Mouse (Mus musculus) Muller cell, postnatal 12 days (primary cell): Measurements from ENCODE around the gene Tasp1.
"Not testable (repeated sequence)": the region's sequence is repeated elsewhere in the genome, so short reads cannot be mapped to it uniquely, and the experiment has no call there.

Source experiments
- DNase-seq: peaks from one replicate; pipeline ENCODE4 v3.0.0-alpha.2; 2015; ENCODE audit errors: inconsistent ontology term

Gene Tasp1

DNA sequence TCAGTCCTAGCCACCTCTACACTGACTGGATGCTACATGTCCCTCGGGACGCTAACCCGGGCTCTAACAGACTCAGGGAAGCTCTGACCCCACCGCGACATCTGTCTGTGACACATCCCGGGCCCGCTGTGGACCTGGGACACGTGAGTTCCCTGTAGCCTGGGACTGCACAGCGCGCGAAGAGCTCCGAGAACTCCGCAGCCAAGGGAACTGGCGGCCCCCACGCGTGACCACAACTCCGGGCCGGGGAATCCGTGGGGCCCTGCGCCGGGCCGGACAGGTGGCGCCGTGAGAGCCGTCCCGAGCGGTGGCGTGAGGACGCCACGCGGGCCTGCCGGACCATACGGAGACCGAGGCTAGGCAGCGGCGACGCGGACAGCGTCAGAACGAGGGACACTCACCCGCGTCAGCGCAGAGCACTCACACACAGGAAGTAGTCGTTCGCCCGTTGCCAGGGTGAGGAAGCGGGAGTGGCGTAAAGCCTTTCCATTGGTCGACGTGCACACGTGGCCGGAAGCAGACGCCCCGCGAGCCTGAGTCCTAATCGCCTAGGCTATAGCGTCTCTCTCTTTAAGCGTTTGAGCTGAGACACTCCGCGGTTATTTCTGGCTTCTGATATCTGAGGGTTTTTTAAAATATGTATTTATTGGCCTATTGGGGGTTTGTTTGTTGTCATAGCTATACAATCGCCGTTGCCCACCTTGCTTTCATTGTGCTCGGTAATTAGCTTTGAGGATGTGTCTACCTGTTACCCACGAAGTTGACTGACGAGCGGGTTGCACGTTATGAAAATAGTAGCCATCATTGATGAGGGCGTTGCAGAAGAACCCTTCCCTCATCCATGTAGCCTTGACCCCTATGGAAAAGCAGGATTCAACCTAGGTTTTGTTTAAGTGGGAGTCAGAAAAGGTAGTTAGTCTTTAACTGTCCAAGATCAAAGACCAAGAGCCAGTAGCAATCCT is at the start of gene Tasp1:
TSS of gene Tasp1 (minus strand) at position 453 of the 962 bp plus-strand sequence.
- peak; percentile 93 for DNase-seq

DNA sequence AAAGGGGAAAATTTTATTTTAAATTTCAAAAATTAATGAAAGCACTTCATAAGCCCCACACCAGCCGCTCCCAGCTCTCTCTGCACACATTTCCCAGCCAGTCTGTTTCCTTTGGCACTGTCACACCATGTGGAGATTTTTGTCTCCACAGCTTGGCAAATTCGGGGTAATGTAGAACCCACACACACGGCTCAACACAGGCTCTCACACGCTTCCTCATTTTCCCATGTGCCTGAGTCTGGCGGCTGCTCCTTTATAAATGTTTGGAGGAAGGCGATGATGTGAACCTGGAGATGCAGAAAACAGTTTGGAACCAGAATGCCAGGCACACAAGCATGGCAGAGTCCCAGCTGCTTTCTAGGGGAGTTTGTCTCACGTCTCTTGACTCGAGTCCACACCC is 47.2 kb upstream of the Tasp1 start:
- no peak for DNase-seq

DNA sequence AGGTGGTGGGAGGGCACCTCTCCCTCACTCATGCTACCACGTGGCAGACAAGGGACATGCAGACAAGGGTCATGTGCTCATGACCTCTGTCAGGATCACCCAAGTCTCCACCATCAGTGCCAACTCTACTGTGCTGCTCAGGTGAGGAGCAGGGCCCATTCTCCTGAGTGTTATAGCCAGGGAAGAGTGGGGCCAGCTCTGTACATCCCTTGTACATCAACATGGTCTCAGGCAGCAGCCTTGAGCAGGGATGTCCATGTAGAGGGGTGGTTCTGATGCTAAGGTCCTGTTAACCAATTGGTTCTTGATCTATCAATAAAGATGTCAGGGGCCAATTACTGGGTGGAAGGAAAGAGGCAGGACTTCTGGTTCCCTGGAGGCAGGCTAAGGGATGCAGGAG is 42.3 kb upstream of the Tasp1 start:
- DNase-seq, result no peak

GRCm38 (mm10) chr2:140107641-140108040 is 41.0 kb upstream of the Tasp1 start:
- peak; percentile 42 for DNase-seq

- peak; percentile 26 for DNase-seq
Observed at GRCm38 (mm10) chr2:140104951-140105350, 38.3 kb upstream of the Tasp1 start.

GRCm38 (mm10) chr2:140100551-140101474 is 34.2 kb upstream of the Tasp1 start:
- DNase-seq, result peak; percentile 94

GRCm38 (mm10) chr2:140099971-140100370 is 33.4 kb upstream of the Tasp1 start:
- DNase-seq, result peak; percentile 35

DNA sequence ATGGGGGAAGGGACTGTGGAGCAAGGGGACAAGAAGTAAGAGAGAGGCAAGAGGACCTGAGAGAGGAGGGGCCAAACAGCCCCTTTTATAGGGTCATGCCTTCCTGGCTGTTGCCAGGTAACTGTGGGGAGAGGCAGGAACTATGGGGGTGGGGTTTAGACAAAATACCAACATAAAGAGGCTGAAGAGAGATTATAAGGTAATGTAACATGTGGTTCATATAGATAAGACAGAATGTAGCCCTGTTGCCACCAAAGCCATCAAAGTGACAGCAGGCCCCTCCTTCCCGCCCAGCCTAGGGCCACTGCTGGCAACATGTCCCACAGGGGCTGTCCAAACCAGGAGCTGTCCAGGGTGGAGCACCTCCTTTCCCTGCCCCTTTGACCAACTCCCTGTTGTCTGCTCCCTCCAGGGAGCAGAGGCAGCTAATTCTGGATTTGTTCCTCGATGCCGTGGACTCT is 30.6 kb upstream of the Tasp1 start:
- no peak for DNase-seq

DNA sequence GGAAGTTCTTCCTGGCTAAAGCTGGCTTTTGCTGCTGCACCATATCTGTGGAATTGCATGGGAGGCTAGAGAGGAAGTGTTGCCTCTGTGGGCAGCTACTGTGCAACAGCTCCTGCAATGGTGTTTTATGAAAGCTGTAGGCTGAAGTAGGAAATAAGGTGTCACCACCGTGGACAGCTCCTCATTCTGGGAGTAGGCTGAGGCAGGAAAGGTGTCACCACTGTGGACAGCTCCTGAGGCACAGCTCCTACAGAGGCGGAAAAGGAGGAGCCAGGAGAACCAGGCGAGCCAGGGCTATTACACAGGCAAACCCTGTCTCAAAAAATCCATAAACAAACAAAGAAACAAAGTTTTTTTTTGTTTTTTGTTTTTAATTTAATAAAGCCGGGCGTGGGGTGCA is 29.4 kb upstream of the Tasp1 start:
- DNase-seq, result no peak

GRCm38 (mm10) chr2:140093433-140093832 is 26.8 kb upstream of the Tasp1 start:
- peak; percentile 36 for DNase-seq

DNA sequence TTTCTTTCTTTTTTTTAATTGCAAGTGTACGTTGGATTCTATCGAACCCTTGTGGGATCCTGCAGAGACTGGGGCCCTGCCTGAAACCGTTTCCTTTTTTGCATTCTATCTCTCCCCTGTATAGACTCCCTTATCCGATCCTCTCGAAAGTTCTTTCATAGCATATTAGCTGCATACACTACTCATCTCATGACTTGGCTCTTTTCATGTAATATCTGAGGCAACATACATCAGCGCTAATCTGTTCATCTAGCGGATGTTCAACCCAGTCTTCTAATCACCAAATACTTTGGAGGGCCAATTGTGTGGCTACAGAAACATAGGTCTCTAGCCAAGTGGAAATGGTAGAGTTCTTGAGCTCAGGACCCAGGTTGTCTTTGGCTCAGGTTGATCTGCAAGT is 17.6 kb upstream of the Tasp1 start:
- no peak for DNase-seq

DNA sequence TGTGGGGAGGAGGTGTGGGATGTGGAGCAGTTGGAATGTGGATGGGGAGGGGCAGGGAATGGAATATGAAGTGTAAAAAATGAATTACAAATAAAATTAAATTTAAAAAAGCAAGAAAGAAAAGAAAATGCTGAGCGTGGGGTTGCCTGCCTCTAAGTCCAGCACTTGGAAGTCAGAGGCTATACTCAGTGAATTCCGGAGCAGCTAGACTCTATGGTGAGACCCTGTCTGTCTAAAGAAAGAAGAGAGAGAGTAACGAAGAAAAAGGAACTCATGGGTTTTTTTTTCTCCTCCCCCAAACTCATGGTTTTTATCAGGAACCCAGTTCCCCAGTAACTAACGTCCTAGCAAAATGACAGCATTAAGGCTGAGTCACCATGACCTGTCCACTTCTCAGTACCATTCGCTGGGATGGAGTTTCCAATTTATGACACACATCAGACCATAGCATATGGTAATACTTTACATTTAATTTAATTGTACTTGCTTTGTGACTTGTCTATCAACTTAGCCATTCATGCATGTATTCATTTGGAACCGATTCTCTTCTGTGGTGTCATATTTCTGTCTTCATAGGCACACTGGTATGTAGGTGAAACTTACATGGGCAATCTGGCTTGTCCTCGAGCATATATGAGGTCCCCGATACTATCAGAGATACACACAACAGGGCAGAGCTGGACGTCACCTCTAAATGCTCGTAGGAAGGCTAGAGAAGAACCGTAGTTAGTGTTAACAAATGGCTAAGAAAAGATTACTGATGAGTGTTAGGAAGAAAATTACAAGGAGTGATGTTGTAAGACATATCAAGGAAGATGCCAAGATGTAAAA is 14.4 kb upstream of the Tasp1 start:
- no peak for DNase-seq

- DNase-seq, result not testable (repeated sequence)
Observed at GRCm38 (mm10) chr2:140079284-140079683, 12.7 kb upstream of the Tasp1 start.

GRCm38 (mm10) chr2:140078600-140079280 is 12.1 kb upstream of the Tasp1 start:
- no peak for DNase-seq

DNA sequence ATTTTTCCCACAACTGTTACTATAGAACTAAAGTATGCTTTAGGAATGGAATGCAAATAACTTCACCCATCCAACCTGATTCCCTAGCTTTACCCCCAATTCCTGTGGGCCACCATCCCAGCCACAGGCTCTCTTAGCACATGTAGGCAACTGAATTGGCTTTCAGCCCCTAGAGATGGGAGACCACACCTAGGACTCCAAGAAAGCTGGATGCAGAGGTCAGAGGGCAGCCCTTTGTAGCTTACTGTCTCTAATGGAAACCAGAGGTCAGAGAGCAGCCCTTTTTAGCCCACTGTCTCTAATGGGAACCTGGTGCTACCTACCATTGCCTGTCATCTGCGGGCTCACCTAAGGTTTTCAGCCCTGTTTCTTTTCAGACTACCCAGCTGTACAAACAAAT is 10.9 kb upstream of the Tasp1 start:
- no peak for DNase-seq

DNA sequence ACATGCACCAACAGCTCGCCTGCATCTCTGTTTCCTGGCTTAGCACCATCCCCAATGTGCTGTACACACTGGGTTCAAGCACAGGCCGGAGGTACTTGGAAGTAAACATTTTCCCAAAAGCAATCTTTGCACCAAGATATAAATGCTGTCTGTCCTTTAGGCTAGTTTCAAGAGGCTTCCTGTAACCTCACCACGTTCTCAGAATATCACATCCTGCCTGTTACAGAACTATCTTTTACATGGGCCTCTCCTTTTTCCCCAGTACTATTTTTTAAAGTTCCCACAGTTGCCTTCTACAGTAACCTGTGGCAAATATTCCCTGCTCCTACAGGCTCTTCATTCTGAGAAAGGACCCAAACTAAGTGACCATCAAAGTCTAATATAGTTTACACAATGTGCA is 8.5 kb upstream of the Tasp1 start:
- DNase-seq, result no peak

DNA sequence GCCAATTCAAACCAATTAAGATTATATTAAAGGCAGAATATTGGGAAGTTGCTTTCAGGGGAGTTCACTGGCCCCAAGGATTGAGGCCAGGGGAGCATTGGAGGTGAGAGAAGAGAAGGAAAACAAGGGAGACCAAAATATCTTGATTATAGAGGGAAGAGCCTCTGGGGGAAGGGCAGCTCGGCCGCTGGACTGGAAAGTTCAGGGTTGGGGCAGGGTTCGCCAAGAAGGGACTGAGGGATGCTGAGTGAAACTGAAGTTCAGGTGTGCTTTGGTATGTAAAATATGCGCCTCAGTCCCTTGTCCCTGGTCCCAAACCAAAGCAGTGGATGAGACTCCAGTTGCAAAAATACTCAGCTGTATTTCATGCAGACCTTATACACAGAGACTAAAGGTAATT is 911 bp upstream of the Tasp1 start:
- no peak for DNase-seq

GRCm38 (mm10) chr2:140065676-140066075 is 929 bp downstream of the Tasp1 start:
- no peak for DNase-seq

- no peak for DNase-seq
Observed at GRCm38 (mm10) chr2:140061481-140061880, 5.1 kb downstream of the Tasp1 start.

GRCm38 (mm10) chr2:140060092-140060867 is 6.3 kb downstream of the Tasp1 start:
- no peak for DNase-seq
